Mouse (Mus musculus): Measurements from ENCODE around the gene Itgb5.

- TF ChIP-seq POLR2A (IDR thresholded peaks at IDR 0.05; ENCODE audit: borderline replicate concordance, low read depth, low read length) (no peak), CTCF (IDR thresholded peaks at IDR 0.05; ENCODE audit: low read depth, low read length) (no peak)
Measured at GRCm38 (mm10) chr16:33963509-33963908, 134.0 kb downstream of the Itgb5 start.

Data from bone marrow macrophage, adult 2 months (primary cell).